Mouse (Mus musculus) thymus, adult 2 months (tissue): ENCODE data around the gene Gm49369.

Source experiments
- CTCF ChIP-seq: fragments of 200-500 bp; IDR thresholded peaks from 2 replicates; pipeline ENCODE4 v1.5.1; 2012; ENCODE audit warnings: mild to moderate bottlenecking, control low read depth, low read length, moderate library complexity, borderline replicate concordance; ENCODE audit not compliant: control insufficient read depth, poor library complexity, insufficient read depth; ENCODE audit errors: extremely low read depth
- POLR2A ChIP-seq: fragments of 200-500 bp; IDR thresholded peaks from 2 replicates; pipeline ENCODE4 v1.6.1; 2012; ENCODE audit warnings: mild to moderate bottlenecking, low read length, control low read depth, moderate library complexity; ENCODE audit not compliant: control insufficient read depth, poor library complexity, insufficient read depth; ENCODE audit errors: extremely low read depth

DNA sequence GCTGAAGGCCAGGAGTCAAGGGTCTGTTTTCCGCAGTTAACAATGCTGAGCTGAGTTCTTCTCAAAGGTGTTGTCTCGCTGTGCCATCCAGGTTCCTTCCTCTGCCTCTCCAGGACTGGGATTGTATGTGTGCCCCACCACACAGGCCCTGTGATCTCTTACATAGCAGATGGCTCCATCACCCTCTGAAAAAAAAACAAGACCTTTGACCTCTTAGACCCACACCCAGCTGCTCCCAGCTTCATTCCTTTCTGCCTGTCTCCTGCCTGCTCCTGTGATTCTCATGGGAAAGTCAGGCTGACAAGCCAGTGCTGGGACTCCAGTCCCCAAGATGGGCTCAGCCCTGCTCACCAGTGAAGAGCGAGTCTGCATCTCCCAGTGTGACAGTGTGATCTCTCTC, 54.0 kb downstream of the Gm49369 start:
- TF ChIP-seq CTCF (no peak), POLR2A (no peak)
